Mouse (Mus musculus): Measurements from ENCODE around the gene Tmem151a.

The Tmem151a gene

GRCm38 (mm10) chr19:5085145-5085863 lies at the start of gene Tmem151a:
Gene Tmem151a, minus strand, starts transcription at chr19:5085531.
- DNase-seq (ENCODE audit: extremely low read depth, insufficient read length, low spot score) = peak; percentile 70

GRCm38 (mm10) chr19:5131237-5131636 lies 45.9 kb upstream of the Tmem151a start:
- DNase-seq (ENCODE audit: extremely low read depth, insufficient read length, low spot score) = no peak

- no peak for DNase-seq (ENCODE audit: extremely low read depth, insufficient read length, low spot score)
These were observed 44.4 kb upstream of the Tmem151a start for GRCm38 (mm10) chr19:5129770-5130169.

GRCm38 (mm10) chr19:5124055-5124614 lies 38.8 kb upstream of the Tmem151a start:
- no peak for DNase-seq (ENCODE audit: extremely low read depth, insufficient read length, low spot score)

GRCm38 (mm10) chr19:5123241-5123640 lies 37.9 kb upstream of the Tmem151a start:
- no peak for DNase-seq (ENCODE audit: extremely low read depth, insufficient read length, low spot score)

GRCm38 (mm10) chr19:5122492-5122891 lies 37.2 kb upstream of the Tmem151a start:
- DNase-seq (ENCODE audit: extremely low read depth, insufficient read length, low spot score) = no peak

- DNase-seq (ENCODE audit: extremely low read depth, insufficient read length, low spot score) = no peak
These were observed 33.0 kb upstream of the Tmem151a start, which contains the start of gene Klc2 for GRCm38 (mm10) chr19:5118384-5118698. Gene Klc2, minus strand, starts transcription at chr19:5118560.

- peak; percentile 92 for DNase-seq (ENCODE audit: extremely low read depth, insufficient read length, low spot score)
These were observed 32.4 kb upstream of the Tmem151a start for GRCm38 (mm10) chr19:5117494-5118383.

- DNase-seq (ENCODE audit: extremely low read depth, insufficient read length, low spot score) = no peak
These were observed 28.5 kb upstream of the Tmem151a start for GRCm38 (mm10) chr19:5113783-5114182.

- no peak for DNase-seq (ENCODE audit: extremely low read depth, insufficient read length, low spot score)
These were observed 24.5 kb upstream of the Tmem151a start for GRCm38 (mm10) chr19:5109659-5110453.

GRCm38 (mm10) chr19:5108702-5109101 lies 23.4 kb upstream of the Tmem151a start:
- no peak for DNase-seq (ENCODE audit: extremely low read depth, insufficient read length, low spot score)

GRCm38 (mm10) chr19:5108271-5108575 lies 22.9 kb upstream of the Tmem151a start:
- no peak for DNase-seq (ENCODE audit: extremely low read depth, insufficient read length, low spot score)

GRCm38 (mm10) chr19:5107556-5108270 lies 22.4 kb upstream of the Tmem151a start:
- DNase-seq (ENCODE audit: extremely low read depth, insufficient read length, low spot score) = no peak

GRCm38 (mm10) chr19:5106731-5107191 lies 21.4 kb upstream of the Tmem151a start, which contains the start of gene Rab1b:
Gene Rab1b, minus strand, starts transcription at chr19:5107072.
- peak; percentile 98 for DNase-seq (ENCODE audit: extremely low read depth, insufficient read length, low spot score)

- no peak for DNase-seq (ENCODE audit: extremely low read depth, insufficient read length, low spot score)
These were observed 20.7 kb upstream of the Tmem151a start for GRCm38 (mm10) chr19:5106074-5106473.

- peak; percentile 62 for DNase-seq (ENCODE audit: extremely low read depth, insufficient read length, low spot score)
These were observed 13.2 kb upstream of the Tmem151a start, which contains the start of gene Cnih2 for GRCm38 (mm10) chr19:5098363-5099143. Gene Cnih2, minus strand, starts transcription at chr19:5098521.

GRCm38 (mm10) chr19:5097521-5098362 lies 12.4 kb upstream of the Tmem151a start:
- DNase-seq (ENCODE audit: extremely low read depth, insufficient read length, low spot score) = no peak

GRCm38 (mm10) chr19:5095887-5096474 lies 10.7 kb upstream of the Tmem151a start:
- DNase-seq (ENCODE audit: extremely low read depth, insufficient read length, low spot score) = no peak

Measured in 3134 (cell line).